Mouse (Mus musculus): ENCODE data around the gene Olfr558.

DNA sequence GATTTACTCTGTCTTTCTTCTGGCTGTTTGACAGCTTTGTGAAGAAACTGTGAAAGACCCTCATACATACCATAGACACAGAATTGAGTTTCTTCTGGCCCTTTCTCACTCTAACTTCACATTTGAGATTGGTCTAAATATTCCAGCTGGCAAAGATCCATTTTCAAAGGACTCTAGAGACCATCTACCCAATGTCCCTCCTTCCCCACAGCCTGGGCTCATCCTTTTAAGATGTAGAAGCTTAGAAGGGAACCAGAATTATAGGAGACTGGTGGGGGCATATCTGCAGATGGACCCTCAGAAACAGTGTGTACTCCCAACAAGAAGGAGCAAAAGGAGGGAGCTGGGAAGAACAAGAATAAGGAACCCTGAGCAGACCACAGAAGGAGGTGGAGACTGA is at the start of gene Olfr558:
- TF ChIP-seq POLR2A (IDR thresholded peaks at IDR 0.05; ENCODE audit: low read depth, low read length), result no peak
- TF ChIP-seq CTCF (IDR thresholded peaks at IDR 0.05; ENCODE audit: extremely low read depth, insufficient read depth, insufficient read length, insufficient replicate concordance), result no peak

Data from spleen, adult 2 months (tissue).